Mouse (Mus musculus): Measurements from ENCODE around the gene Get4. TPM values are rescaled to one million over a fixed set of nuclear protein-coding genes. Genes with fewer than 3 reads are reported as not detected.

The Get4 gene
- polyA plus RNA-seq, 1 experiment from 2014 or later, result 148 TPM

- no peak for ATAC-seq (ENCODE audit: insufficient number of reproducible peaks, low FRiP score, low TSS enrichment, low read depth)
- no peak overlapping the region for H3K4me2 ChIP-seq (replicated peaks)
- H3K9ac ChIP-seq, result no peak overlapping the region
- WGBS, result 43% methylated on average over 8 of the region's 8 CpGs
- H3K9me3 ChIP-seq (replicated peaks), result no peaks in the 10 kb centered on the region
- 0 out of 2 replicates have a peak, but pooled peaks cover 14% of the 10 kb centered on the region for H3K4me1 ChIP-seq
- H3K27ac ChIP-seq (replicated peaks), result no peak overlapping the region
- H3K4me3 ChIP-seq (replicated peaks), result no peak overlapping the region
- no peaks in the 10 kb centered on the region for H3K36me3 ChIP-seq
- no peaks in the 10 kb centered on the region for H3K27me3 ChIP-seq
Observed at GRCm38 (mm10) chr5:139285383-139286067, 33.4 kb downstream of the Get4 start.

DNA sequence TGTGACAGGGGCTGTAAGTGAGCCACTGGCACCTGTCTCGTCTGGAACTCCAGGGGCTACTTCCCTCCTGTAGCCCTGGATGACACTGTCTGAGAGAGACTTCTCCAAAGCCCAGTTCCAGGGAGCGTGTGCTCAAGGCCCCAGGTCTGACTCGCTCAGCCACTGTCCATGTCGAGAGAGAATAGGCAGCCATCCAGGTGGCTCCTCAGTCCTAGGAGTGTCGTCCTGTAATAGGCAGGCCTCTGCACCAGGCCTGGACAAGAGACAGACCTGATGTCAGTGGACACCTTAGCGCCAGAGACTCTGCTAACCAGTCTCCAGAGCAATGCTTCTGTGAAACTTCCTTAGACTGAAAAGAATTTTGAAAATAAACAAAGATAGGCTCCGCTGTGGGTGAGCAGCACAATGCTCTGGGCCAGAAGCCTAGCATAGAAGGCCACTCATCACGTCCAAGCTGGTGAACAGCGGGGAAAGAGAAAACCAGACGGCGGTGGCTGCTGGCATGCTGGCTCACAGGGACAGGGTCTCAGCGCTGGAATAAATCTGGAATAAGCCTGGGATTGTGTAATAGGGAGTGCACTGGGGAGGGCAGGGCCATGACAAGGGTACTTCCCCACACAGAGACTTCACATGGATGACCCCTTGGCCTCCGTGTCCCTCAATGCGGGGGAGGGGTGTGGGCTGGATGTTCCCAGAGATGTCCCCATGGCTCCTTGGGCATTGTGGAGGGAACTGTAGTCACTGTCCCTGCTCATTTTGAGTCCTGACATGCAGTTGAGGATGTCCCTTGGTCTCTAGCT is 34.2 kb downstream of the Get4 start:
- no peak overlapping the region for H3K9ac ChIP-seq
- no peak overlapping the region for H3K4me2 ChIP-seq (replicated peaks)
- no peaks in the 10 kb centered on the region for H3K9me3 ChIP-seq (replicated peaks)
- 64% methylated on average over 14 of the region's 14 CpGs for WGBS
- H3K36me3 ChIP-seq, result no peaks in the 10 kb centered on the region
- H3K4me3 ChIP-seq (replicated peaks), result no peak overlapping the region
- no peaks in the 10 kb centered on the region for H3K27me3 ChIP-seq
- no peak for ATAC-seq (ENCODE audit: insufficient number of reproducible peaks, low FRiP score, low TSS enrichment, low read depth)
- H3K4me1 ChIP-seq, result 0 out of 2 replicates have a peak, but pooled peaks cover 14% of the 10 kb centered on the region
- no peak overlapping the region for H3K27ac ChIP-seq (replicated peaks)

- 82% methylated on average over 5 of the region's 5 CpGs for WGBS
- Histone ChIP-seq H3K9ac (no peak overlapping the region), H3K4me1 (0 out of 2 replicates have a peak, but pooled peaks cover 9% of the 10 kb centered on the region), H3K27ac (replicated peaks) (no peak overlapping the region), H3K4me3 (replicated peaks) (no peak overlapping the region), H3K36me3 (no peaks in the 10 kb centered on the region), H3K4me2 (replicated peaks) (no peak overlapping the region), H3K9me3 (replicated peaks) (no peaks in the 10 kb centered on the region), H3K27me3 (no peaks in the 10 kb centered on the region)
- no peak for ATAC-seq (ENCODE audit: insufficient number of reproducible peaks, low FRiP score, low TSS enrichment, low read depth)
Observed at GRCm38 (mm10) chr5:139287099-139287498, 35.0 kb downstream of the Get4 start.

DNA sequence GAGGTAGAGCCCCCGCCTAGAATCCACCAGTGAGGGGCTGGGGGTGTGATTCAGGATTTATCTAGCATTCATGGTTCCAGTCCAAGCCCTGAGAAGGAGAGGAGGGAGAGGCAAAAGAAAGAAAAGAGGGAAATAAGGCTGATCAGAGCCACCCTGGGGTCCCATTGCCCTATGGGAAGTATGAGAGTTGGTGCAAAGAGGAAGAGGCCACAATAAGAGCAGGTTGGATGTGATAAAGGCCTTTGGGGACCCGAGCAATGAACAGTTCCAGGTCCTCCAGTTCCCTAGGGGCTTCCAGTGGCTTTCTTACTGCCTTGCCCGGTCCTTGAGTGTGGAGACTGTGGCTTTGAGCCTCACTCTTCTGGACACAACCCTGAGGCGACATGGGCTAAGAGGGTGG is 35.7 kb downstream of the Get4 start:
- Histone ChIP-seq H3K27ac (replicated peaks) (no peak overlapping the region), H3K4me1 (0 out of 2 replicates have a peak, but pooled peaks cover 6% of the 10 kb centered on the region), H3K4me3 (replicated peaks) (no peak overlapping the region), H3K36me3 (no peaks in the 10 kb centered on the region), H3K9me3 (replicated peaks) (no peaks in the 10 kb centered on the region), H3K9ac (no peak overlapping the region), H3K27me3 (no peaks in the 10 kb centered on the region), H3K4me2 (replicated peaks) (no peak overlapping the region)
- 72% methylated on average over 4 of the region's 4 CpGs for WGBS
- ATAC-seq (ENCODE audit: insufficient number of reproducible peaks, low FRiP score, low TSS enrichment, low read depth), result no peak

GRCm38 (mm10) chr5:139288591-139288990 is 36.5 kb downstream of the Get4 start:
- Histone ChIP-seq H3K9me3 (replicated peaks) (no peaks in the 10 kb centered on the region), H3K4me2 (replicated peaks) (no peak overlapping the region), H3K36me3 (no peaks in the 10 kb centered on the region), H3K9ac (no peak overlapping the region), H3K27ac (replicated peaks) (no peak overlapping the region), H3K4me1 (0 out of 2 replicates have a peak, but pooled peaks cover 6% of the 10 kb centered on the region), H3K27me3 (no peaks in the 10 kb centered on the region), H3K4me3 (replicated peaks) (no peak overlapping the region)
- ATAC-seq (ENCODE audit: insufficient number of reproducible peaks, low FRiP score, low TSS enrichment, low read depth), result no peak
- 82% methylated on average over 4 of the region's 4 CpGs for WGBS

DNA sequence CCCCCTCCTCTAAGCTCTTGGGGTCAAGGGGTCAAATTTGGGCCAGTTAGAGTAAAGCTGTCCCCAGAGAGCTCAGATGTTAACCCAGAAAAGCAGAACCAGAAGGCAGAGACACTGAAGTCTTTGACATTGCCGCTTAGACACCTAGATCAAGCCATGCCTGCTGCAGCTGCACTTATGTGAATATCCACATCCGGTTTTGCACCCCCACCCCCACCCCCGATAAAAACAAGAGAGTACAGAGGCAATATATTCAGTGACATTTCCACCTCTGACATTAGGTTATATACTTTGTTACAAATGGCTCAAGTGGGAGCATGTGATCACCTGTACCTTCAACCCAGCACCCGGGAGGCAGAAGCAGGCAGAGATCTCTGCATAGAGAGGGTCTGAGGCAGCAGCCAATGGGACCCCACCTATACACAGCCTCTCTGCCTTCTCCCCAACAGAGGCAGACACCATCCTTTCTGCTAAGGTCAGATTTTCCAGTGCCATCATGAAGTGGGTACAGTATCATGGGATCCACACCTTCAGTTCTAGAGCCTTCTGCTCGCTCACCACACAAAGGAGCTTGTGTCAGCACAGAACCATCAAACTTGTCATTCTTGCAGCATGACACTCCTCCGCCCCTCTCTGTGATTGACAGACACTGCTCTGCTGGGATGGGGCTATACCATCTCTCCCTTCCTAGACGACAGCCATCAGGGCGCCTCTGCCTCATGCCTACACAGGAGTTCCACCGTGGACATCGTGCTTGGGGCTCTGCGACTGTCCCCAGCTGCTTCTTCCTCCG is 38.5 kb downstream of the Get4 start:
- no peaks in the 10 kb centered on the region for H3K36me3 ChIP-seq
- no peak for ATAC-seq (ENCODE audit: insufficient number of reproducible peaks, low FRiP score, low TSS enrichment, low read depth)
- H3K27ac ChIP-seq (replicated peaks), result no peak overlapping the region
- no peak overlapping the region for H3K4me3 ChIP-seq (replicated peaks)
- no peak overlapping the region for H3K4me2 ChIP-seq (replicated peaks)
- WGBS, result 76% methylated on average over 12 of the region's 12 CpGs
- 0 out of 2 replicates have a peak, but pooled peaks cover 6% of the 10 kb centered on the region for H3K4me1 ChIP-seq
- H3K27me3 ChIP-seq, result no peaks in the 10 kb centered on the region
- H3K9me3 ChIP-seq (replicated peaks), result no peaks in the 10 kb centered on the region
- no peak overlapping the region for H3K9ac ChIP-seq

DNA sequence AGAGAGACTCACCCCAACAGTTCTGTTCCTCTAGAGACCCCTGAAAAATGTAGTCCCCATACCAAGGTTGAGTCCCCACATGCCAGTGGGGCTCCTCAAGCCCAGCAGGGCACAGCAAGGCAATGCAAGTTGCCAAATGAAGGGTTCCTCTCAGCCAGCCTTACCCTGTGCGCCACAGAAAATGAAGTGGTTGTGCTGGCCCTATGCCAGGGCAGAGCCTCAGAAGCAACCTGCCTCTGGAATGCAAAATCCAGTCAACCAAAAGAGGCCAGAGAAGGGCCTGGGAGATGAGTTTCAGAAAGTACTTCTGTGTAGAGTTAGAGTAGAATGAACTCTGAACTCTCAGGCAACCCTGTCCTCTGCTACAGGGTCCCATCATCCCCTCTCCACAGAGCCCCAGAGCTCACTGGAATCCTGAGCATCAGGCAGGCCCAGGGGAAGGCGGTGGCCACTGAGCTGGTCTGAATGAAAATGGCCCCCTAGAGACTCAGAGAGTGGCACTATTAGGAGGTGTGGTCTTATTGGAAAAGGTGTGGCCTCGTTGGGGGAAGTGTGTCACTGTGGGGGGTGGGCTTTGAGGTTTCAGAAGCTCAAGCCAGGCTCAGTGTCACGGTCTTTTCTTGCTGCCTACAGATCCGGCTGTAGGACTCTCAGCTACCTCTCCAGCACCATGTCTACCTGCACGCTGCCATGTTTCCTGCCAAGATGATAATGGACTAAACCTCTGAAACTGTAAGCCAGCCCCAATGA is 39.9 kb downstream of the Get4 start:
- 73% methylated on average over 6 of the region's 6 CpGs for WGBS
- Histone ChIP-seq H3K9me3 (replicated peaks) (no peaks in the 10 kb centered on the region), H3K4me1 (no peaks in the 10 kb centered on the region), H3K4me2 (replicated peaks) (no peak overlapping the region), H3K27ac (replicated peaks) (no peak overlapping the region), H3K4me3 (replicated peaks) (no peak overlapping the region), H3K9ac (no peak overlapping the region), H3K36me3 (no peaks in the 10 kb centered on the region), H3K27me3 (no peaks in the 10 kb centered on the region)
- ATAC-seq (ENCODE audit: insufficient number of reproducible peaks, low FRiP score, low TSS enrichment, low read depth), result no peak

GRCm38 (mm10) chr5:139294089-139294488 is 42.0 kb downstream of the Get4 start:
- ATAC-seq (ENCODE audit: insufficient number of reproducible peaks, low FRiP score, low TSS enrichment, low read depth), result no peak
- Histone ChIP-seq H3K4me3 (replicated peaks) (no peak overlapping the region), H3K9me3 (replicated peaks) (no peaks in the 10 kb centered on the region), H3K27ac (replicated peaks) (no peak overlapping the region), H3K4me1 (no peaks in the 10 kb centered on the region), H3K4me2 (replicated peaks) (no peak overlapping the region), H3K9ac (no peak overlapping the region), H3K36me3 (no peaks in the 10 kb centered on the region), H3K27me3 (no peaks in the 10 kb centered on the region)
- WGBS, result 78% methylated on average over 2 of the region's 2 CpGs

GRCm38 (mm10) chr5:139297092-139297491 is 45.0 kb downstream of the Get4 start:
- Histone ChIP-seq H3K4me1 (0 out of 2 replicates have a peak, but pooled peaks cover 8% of the 10 kb centered on the region), H3K4me3 (replicated peaks) (no peak overlapping the region), H3K36me3 (no peaks in the 10 kb centered on the region), H3K4me2 (replicated peaks) (no peak overlapping the region), H3K27ac (replicated peaks) (no peak overlapping the region), H3K9ac (no peak overlapping the region), H3K27me3 (no peaks in the 10 kb centered on the region), H3K9me3 (replicated peaks) (no peaks in the 10 kb centered on the region)
- 89% methylated on average over 10 of the region's 10 CpGs for WGBS
- no peak for ATAC-seq (ENCODE audit: insufficient number of reproducible peaks, low FRiP score, low TSS enrichment, low read depth)

DNA sequence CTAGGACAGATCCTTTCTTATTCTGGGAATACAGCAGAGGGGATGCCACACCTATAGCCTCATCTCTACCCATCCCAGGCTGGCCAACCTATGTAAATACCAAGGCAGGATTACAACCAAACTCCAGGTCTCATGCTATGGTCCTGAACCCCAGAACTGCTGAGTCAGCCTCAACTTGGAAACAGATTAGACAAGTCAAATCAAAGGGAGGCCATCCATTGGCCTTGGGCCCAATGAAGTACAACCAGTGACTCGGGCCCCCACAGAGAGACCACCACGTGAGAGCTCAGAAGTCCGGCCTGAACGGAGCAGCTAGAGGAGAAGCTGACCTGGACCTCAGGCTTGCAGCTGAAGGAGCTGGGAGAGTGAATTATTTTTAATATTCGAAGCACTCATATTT is 45.6 kb downstream of the Get4 start:
- Histone ChIP-seq H3K27me3 (no peaks in the 10 kb centered on the region), H3K27ac (replicated peaks) (no peak overlapping the region), H3K4me2 (replicated peaks) (no peak overlapping the region), H3K9me3 (replicated peaks) (no peaks in the 10 kb centered on the region), H3K9ac (no peak overlapping the region), H3K4me1 (0 out of 2 replicates have a peak, but pooled peaks cover 8% of the 10 kb centered on the region), H3K4me3 (replicated peaks) (no peak overlapping the region), H3K36me3 (no peaks in the 10 kb centered on the region)
- no peak for ATAC-seq (ENCODE audit: insufficient number of reproducible peaks, low FRiP score, low TSS enrichment, low read depth)
- 84% methylated on average over 5 of the region's 5 CpGs for WGBS

Data from embryonic facial prominence, embryonic 15.5 days (tissue).